Mouse (Mus musculus) erythroblast, embryonic 14.5 days (primary cell): Measurements from ENCODE around the gene Sord. TPM values are rescaled to one million over a fixed set of nuclear protein-coding genes. Genes with fewer than 3 reads are reported as not detected.

ENCODE experiments used
- H3K27me3 ChIP-seq: 2 replicates; pipeline ENCODE4 v1.6.1; 2012; ENCODE audit warnings: inconsistent platforms; ENCODE audit not compliant: control insufficient read depth
- H3K36me3 ChIP-seq: 2 replicates; pipeline ENCODE4 v1.6.1; 2012; ENCODE audit warnings: mild to moderate bottlenecking, inconsistent platforms; ENCODE audit not compliant: control insufficient read depth
- H3K4me1 ChIP-seq: 2 replicates; pipeline ENCODE4 v1.6.1; 2012; ENCODE audit warnings: inconsistent platforms; ENCODE audit not compliant: control insufficient read depth
- H3K4me3 ChIP-seq: replicated peaks from 2 replicates; pipeline ENCODE3; 2012; ENCODE audit warnings: moderate library complexity, mild to moderate bottlenecking, inconsistent platforms
- H3K9me3 ChIP-seq: 2 replicates; pipeline ENCODE4 v1.6.1; 2012; ENCODE audit warnings: low read length, inconsistent platforms, mixed read lengths; ENCODE audit not compliant: control insufficient read depth
- GATA1 ChIP-seq: IDR thresholded peaks from 2 replicates; pipeline ENCODE4 v1.6.1; 2012; ENCODE audit warnings: low read length, inconsistent platforms, mixed read lengths
- TAL1 ChIP-seq: IDR thresholded peaks from 3 replicates; pipeline ENCODE4 v1.6.1; 2012; ENCODE audit warnings: low read length, inconsistent platforms, mixed read lengths
- polyA plus RNA-seq: library from polyadenylated mRNA; stranded (reverse); fragments of >175 nt; gene quantifications from 2 replicates; pipeline ENCODE4 v1.2.3, GENCODE M21; 2012

The Sord gene
- polyA plus RNA-seq, 1 experiment = 2.0 TPM

DNA sequence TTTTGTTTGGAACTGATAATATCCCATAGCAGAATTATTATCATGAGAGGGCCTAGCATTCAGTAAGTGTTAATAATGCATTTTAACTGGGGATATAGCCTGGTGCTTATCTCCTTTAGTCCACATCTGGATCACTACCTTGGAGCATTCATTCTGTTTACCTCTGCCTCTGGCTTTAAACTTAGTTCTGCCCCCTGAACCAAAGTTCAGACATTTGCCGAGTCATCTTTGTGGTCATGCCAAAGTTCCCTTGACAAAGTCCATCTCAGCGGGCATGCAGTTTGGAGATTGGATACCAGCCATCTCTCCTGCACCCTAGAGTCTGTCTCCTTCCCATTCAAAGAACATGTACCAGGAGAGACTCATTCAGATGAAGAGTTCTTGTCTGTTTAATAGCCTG, 876 bp downstream of the Sord start:
- H3K36me3 ChIP-seq = no peaks in the 10 kb centered on the region; the same call in 1 of the 2 replicates
- H3K4me1 ChIP-seq = peaks cover 31% of the 10 kb centered on the region
- no peak for TF ChIP-seq TAL1
- TF ChIP-seq GATA1 = no peak
- H3K9me3 ChIP-seq = no peaks in the 10 kb centered on the region
- H3K4me3 ChIP-seq = peak overlapping the region; percentile 80
- H3K27me3 ChIP-seq = no peaks in the 10 kb centered on the region

DNA sequence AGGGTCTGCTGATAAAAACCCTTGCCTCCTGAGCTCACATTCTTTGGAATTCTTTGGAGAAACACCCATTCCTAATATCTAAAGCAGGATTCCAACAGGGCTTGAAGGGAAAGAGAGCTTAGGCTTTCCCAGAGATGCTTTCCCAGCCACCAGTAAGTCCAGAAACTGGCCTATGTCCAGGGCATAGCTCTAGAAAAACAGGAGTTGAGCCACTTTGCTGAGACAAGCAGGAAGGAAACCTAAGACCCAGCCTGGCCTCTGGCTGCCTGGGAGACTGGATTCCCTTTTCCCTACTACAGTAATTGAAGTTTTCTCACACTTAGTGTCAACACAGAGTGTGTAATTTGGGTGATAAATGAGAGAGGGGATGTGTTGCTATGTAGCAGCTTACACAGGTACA, 1.8 kb downstream of the Sord start:
- TF ChIP-seq GATA1 (no peak), TAL1 (no peak)
- H3K36me3 ChIP-seq = no peaks in the 10 kb centered on the region; the same call in 1 of the 2 replicates
- no peaks in the 10 kb centered on the region for H3K27me3 ChIP-seq
- H3K4me3 ChIP-seq = no peak overlapping the region
- H3K9me3 ChIP-seq = no peaks in the 10 kb centered on the region
- H3K4me1 ChIP-seq = peaks cover 31% of the 10 kb centered on the region

DNA sequence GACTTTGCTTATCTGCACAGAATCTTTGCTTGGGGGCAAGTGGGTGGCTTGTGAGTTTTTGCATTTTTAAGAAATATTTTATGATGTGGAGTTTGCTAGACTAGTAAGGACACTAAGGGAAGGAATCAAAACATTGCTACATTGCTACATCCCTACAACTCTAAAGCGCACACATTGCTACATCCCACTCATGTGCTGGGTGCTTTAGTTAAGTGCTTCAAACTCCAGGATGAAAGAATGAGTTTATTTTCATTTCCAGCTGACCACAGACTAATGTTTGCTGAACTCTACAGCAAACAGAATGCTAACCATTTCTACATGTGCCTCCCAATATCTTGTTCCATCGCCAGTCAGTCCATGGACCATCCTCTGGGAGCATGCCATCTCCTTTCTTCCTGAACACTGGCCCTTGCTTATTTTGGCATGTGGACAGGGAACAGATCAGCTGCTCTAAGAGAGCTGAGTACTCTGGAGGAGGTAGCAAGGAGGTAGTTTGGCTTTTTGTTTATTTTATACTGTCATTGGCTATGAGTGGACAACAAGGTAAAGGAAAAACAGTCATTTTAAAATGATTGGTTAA, 3.4 kb downstream of the Sord start:
- Histone ChIP-seq H3K27me3 (no peaks in the 10 kb centered on the region), H3K4me3 (no peak overlapping the region), H3K36me3 (no peaks in the 10 kb centered on the region; the same call in 1 of the 2 replicates), H3K4me1 (peaks cover 31% of the 10 kb centered on the region), H3K9me3 (no peaks in the 10 kb centered on the region)
- no peak for TF ChIP-seq TAL1
- TF ChIP-seq GATA1 = no peak

DNA sequence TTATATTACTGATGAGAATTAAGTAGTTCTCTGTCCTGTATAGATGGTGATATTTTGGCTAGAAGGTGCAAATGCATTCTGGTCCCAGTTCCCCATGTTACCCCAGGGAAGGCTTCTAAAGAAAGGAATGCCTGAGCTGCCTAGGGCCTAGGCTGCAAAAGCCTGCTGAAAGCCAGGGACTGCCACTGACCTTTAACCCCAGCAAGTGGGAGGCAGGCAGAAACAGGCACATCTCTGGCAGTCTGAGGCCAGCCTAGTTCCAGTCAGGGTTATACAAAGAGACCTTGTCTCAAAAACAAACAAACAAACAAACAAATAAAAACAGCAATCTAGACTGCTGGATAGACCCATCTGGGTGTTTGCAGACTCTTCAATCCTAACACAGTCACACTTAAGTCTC, 6.2 kb downstream of the Sord start:
- peaks cover 11% of the 10 kb centered on the region for H3K36me3 ChIP-seq

DNA sequence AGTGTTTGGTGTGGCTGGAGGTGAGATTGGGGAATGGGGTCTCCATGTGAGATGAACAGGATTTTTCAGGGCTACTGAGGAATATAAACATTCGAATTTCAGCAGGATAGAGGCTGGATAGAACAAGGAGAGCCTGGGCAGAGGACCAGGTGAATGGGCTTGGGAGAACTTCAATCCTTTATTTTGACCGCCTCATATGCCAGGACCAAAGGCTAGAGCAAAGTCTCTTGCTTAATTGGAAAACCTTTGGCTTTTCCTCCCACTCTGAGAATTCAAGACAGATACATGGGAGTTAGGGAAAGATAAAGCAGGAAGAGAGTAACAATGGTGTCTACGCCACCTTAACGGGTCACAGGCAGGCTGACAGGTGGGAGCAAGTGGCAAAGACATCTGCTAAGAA, 6.7 kb downstream of the Sord start:
- peaks cover 15% of the 10 kb centered on the region for H3K36me3 ChIP-seq
- H3K27me3 ChIP-seq = no peaks in the 10 kb centered on the region
- no peak overlapping the region for H3K4me3 ChIP-seq
- peaks cover 14% of the 10 kb centered on the region for H3K4me1 ChIP-seq
- TF ChIP-seq TAL1 = no peak
- no peak for TF ChIP-seq GATA1
- no peaks in the 10 kb centered on the region for H3K9me3 ChIP-seq

More for the DNA sequence above, 6.2 kb downstream of the Sord start:
- Histone ChIP-seq H3K4me3 (no peak overlapping the region), H3K27me3 (no peaks in the 10 kb centered on the region), H3K4me1 (peaks cover 16% of the 10 kb centered on the region), H3K9me3 (no peaks in the 10 kb centered on the region)
- TF ChIP-seq TAL1 (no peak), GATA1 (no peak)

DNA sequence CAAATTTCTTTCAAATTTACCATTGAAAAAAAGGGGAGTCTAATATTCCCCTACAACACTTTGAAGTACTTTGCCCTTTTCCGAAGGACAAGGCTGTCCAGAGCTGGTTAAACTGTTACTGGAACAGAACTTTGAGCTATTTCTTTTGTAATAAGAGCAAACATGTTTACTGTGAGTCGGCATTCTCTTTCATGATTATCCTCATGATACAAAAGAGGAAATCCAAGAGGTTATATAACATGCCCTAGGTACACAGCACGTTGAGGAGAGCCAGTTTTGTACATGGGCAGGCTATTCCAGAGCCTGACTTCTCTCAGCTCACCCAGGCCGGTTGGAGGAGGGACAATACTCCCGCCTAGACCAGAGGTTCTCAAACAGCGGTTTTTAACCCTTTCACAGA, 7.4 kb downstream of the Sord start:
- peaks cover 20% of the 10 kb centered on the region for H3K36me3 ChIP-seq
- no peaks in the 10 kb centered on the region for H3K27me3 ChIP-seq
- TF ChIP-seq TAL1 = no peak
- no peak for TF ChIP-seq GATA1
- peaks cover 11% of the 10 kb centered on the region for H3K4me1 ChIP-seq
- H3K9me3 ChIP-seq = no peaks in the 10 kb centered on the region
- H3K4me3 ChIP-seq = no peak overlapping the region

DNA sequence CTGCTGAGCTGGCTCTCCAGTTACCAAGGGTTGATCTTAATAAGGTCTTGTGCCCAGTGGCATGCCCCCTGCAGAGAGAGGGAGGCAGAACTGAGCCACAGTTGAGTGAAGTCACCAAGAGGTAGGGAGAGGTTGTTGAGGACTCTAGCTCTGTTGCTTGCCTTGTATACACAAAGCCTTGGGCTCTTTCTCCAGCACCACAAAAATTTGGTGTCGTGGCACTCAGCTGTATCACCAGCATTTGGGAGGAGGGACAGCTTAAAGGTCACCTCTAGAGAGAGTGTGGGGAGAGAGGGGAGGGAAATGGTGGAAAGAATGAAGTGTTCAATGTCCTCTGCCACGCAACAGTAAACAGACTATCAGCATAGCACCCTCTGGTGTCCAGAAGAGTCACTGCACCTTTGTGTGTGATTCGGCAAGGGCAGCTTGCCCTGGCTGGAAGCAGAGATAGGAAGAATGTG, 9.2 kb downstream of the Sord start:
- no peaks in the 10 kb centered on the region for H3K27me3 ChIP-seq
- H3K4me1 ChIP-seq = peaks cover 11% of the 10 kb centered on the region
- peaks cover 36% of the 10 kb centered on the region for H3K36me3 ChIP-seq
- TF ChIP-seq TAL1 (no peak), GATA1 (no peak)
- no peak overlapping the region for H3K4me3 ChIP-seq
- no peaks in the 10 kb centered on the region for H3K9me3 ChIP-seq

DNA sequence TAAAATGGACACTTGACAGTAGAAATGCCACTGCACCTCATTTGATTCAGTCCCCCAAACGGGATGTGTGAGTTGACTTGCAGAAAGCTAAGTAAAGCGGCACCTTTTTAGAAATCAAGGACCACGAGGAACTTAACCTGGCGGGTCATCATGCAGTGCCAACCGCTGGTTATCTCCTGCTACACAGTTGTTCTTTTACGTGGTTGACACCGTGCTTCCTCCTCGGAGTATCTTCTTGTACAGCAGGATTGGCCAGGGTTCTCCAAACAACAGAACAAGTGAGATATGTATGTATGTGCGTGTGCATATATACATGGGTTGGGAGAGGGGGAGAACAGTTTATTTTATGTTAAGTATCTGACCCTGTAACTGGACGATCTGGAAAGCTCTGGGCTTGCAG, 13.2 kb downstream of the Sord start:
- peaks cover 62% of the 10 kb centered on the region for H3K36me3 ChIP-seq

DNA sequence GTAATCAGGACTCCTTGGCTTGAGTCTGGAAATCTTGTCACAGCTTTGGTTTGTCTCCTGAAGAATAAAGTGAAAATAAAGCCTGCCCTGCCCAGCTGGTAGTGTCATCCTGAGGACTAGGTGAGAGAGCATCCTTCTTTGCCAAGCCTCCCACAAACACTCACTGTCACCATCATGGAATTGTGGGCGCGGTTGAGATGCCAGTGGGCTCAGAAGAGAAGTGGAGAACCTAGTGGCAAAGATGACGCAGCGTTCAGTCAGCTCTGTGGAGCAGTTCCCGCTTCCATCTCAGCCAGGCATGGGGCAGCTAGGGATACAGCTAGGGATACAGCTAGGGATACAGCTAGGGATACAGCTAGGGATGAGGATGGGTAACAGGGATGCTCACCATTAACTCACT, 21.4 kb downstream of the Sord start:
- H3K36me3 ChIP-seq = peaks cover 71% of the 10 kb centered on the region
- TF ChIP-seq GATA1 (no peak), TAL1 (no peak)
- no peaks in the 10 kb centered on the region for H3K27me3 ChIP-seq
- no peaks in the 10 kb centered on the region for H3K4me1 ChIP-seq
- no peaks in the 10 kb centered on the region for H3K9me3 ChIP-seq
- H3K4me3 ChIP-seq = no peak overlapping the region

More for the DNA sequence above, 13.2 kb downstream of the Sord start:
- H3K9me3 ChIP-seq = no peaks in the 10 kb centered on the region
- H3K27me3 ChIP-seq = no peaks in the 10 kb centered on the region
- TF ChIP-seq TAL1 (no peak), GATA1 (no peak)
- peaks cover 7% of the 10 kb centered on the region for H3K4me1 ChIP-seq
- no peak overlapping the region for H3K4me3 ChIP-seq

DNA sequence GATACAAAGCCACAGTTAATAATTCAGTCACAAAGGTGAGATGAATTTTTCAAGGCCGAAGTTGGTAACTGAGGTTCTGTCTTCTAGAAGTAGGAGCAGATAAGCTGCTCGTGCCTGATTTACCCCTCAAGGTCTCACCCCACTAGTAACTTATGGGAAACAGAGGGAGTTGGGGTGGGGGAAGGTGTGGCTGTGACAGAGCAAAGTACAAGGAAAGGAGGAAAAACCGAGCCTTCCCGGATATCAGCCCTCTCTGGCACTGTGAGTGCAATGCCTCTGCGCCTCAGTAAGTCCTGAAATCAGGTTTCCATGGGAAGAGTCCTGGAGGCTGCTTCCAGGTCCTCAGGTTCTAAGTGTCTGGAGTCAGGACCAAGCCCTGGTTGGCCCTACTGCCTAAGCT, 26.2 kb downstream of the Sord start:
- no peak overlapping the region for H3K4me3 ChIP-seq
- TF ChIP-seq TAL1 (no peak), GATA1 (no peak)
- H3K27me3 ChIP-seq = no peaks in the 10 kb centered on the region
- no peaks in the 10 kb centered on the region for H3K9me3 ChIP-seq
- H3K4me1 ChIP-seq = no peaks in the 10 kb centered on the region
- peaks cover 72% of the 10 kb centered on the region for H3K36me3 ChIP-seq
